Mouse (Mus musculus) heart, embryonic 10.5 days (tissue): ENCODE measurements around the gene Rapsn. TPM values are rescaled to one million over a fixed set of nuclear protein-coding genes. Genes with fewer than 3 reads are reported as not detected.

Experiments used
- DNase-seq: peaks from one replicate; pipeline ENCODE4 v3.0.0-alpha.2; 2017; ENCODE audit warnings: low spot score
- H3K27ac ChIP-seq: fragments of 300-500 bp; sonication (generic); 2 replicates; pipeline ENCODE4 v1.5.1; 2016; ENCODE audit warnings: mild to moderate bottlenecking
- H3K27me3 ChIP-seq: fragments of 300-500 bp; sonication (generic); 2 replicates; pipeline ENCODE4 v1.6.1; 2016; ENCODE audit warnings: mild to moderate bottlenecking; ENCODE audit not compliant: poor library complexity, insufficient read depth, severe bottlenecking
- H3K36me3 ChIP-seq: fragments of 300-500 bp; sonication (generic); 2 replicates; pipeline ENCODE4 v1.6.1; 2016; ENCODE audit warnings: mild to moderate bottlenecking, moderate library complexity
- H3K4me1 ChIP-seq: fragments of 300-500 bp; sonication (generic); 2 replicates; pipeline ENCODE4 v1.6.1; 2016; ENCODE audit warnings: mild to moderate bottlenecking
- H3K4me3 ChIP-seq: fragments of 300-500 bp; sonication (generic); 2 replicates; pipeline ENCODE4 v1.5.1; 2016; ENCODE audit warnings: mild to moderate bottlenecking, moderate library complexity
- H3K9me3 ChIP-seq: fragments of 300-500 bp; sonication (generic); 2 replicates; pipeline ENCODE4 v1.6.1; 2016; ENCODE audit warnings: mild to moderate bottlenecking, moderate library complexity
- WGBS: fragments of 180-500 bp; shearing (Covaris S2); methylation state at CpG from one replicate; pipeline ENCODE4 v1.1.7; 2016; 5-methylcytosine and 5-hydroxymethylcytosine counted together
- polyA plus RNA-seq: library from polyadenylated mRNA; unstranded; fragments of >200 nt; fragmentation: Nextera tagmentation; extraction: Ambion mirVana; gene quantifications from 2 replicates; pipeline ENCODE4 v1.2.1, GENCODE M21; 2016

Rapsn gene
- polyA plus RNA-seq, 1 experiment from 2014 or later, result 6.6 TPM

GRCm38 (mm10) chr2:91072092-91072491 lies 36.7 kb downstream of the Rapsn start:
- no peak overlapping the region for H3K27ac ChIP-seq

GRCm38 (mm10) chr2:91077957-91078313 lies 42.5 kb downstream of the Rapsn start:
- H3K4me1 ChIP-seq, result peaks cover 31% of the 10 kb centered on the region
- H3K27ac ChIP-seq, result peak overlapping the region; percentile 89
- no peak for DNase-seq
- 20% methylated on average over 12 of the region's 12 CpGs for WGBS
- H3K4me3 ChIP-seq, result peak overlapping the region; percentile 73
- no peaks in the 10 kb centered on the region for H3K36me3 ChIP-seq
- no peaks in the 10 kb centered on the region for H3K9me3 ChIP-seq
- H3K27me3 ChIP-seq, result no peaks in the 10 kb centered on the region

More at GRCm38 (mm10) chr2:91072092-91072491, 36.7 kb downstream of the Rapsn start:
- Histone ChIP-seq H3K36me3 (peaks cover 10% of the 10 kb centered on the region; the same call in 1 of the 2 replicates), H3K4me1 (peaks cover 44% of the 10 kb centered on the region), H3K9me3 (no peaks in the 10 kb centered on the region), H3K27me3 (no peaks in the 10 kb centered on the region), H3K4me3 (no peak overlapping the region)
- WGBS, result 51% methylated on average over 1 of the region's 1 CpGs
- no peak for DNase-seq

- Histone ChIP-seq H3K4me1 (peaks cover 37% of the 10 kb centered on the region), H3K27me3 (no peaks in the 10 kb centered on the region), H3K27ac (peak overlapping the region; percentile 89), H3K36me3 (no peaks in the 10 kb centered on the region), H3K4me3 (peak overlapping the region; percentile 73), H3K9me3 (no peaks in the 10 kb centered on the region)
- no peak for DNase-seq
- 1% methylated on average over 34 of the region's 36 CpGs for WGBS
Observed at GRCm38 (mm10) chr2:91078314-91079025, 43.0 kb downstream of the Rapsn start.

GRCm38 (mm10) chr2:91079026-91079384 lies 43.6 kb downstream of the Rapsn start:
- no peaks in the 10 kb centered on the region for H3K27me3 ChIP-seq
- H3K9me3 ChIP-seq, result no peaks in the 10 kb centered on the region
- peaks cover 40% of the 10 kb centered on the region for H3K4me1 ChIP-seq
- peak overlapping the region; percentile 89 for H3K27ac ChIP-seq
- no peak for DNase-seq
- H3K4me3 ChIP-seq, result peak overlapping the region; percentile 73
- no peaks in the 10 kb centered on the region for H3K36me3 ChIP-seq
- WGBS, result 20% methylated on average over 5 of the region's 5 CpGs

GRCm38 (mm10) chr2:91080784-91081513 lies 45.5 kb downstream of the Rapsn start:
- Histone ChIP-seq H3K9me3 (no peaks in the 10 kb centered on the region), H3K36me3 (no peaks in the 10 kb centered on the region), H3K27ac (no peak overlapping the region), H3K4me3 (no peak overlapping the region), H3K27me3 (peaks cover under 1% of the 10 kb centered on the region; the same call in 1 of the 2 replicates), H3K4me1 (peaks cover 29% of the 10 kb centered on the region)
- DNase-seq, result no peak
- WGBS, result 78% methylated on average over 8 of the region's 8 CpGs

GRCm38 (mm10) chr2:91081775-91082695 lies 46.6 kb downstream of the Rapsn start, which contains the start of gene Spi1:
Gene Spi1, plus strand, starts transcription at chr2:91082390.
- Histone ChIP-seq H3K9me3 (no peaks in the 10 kb centered on the region), H3K27ac (peak within 1 kb of the TSS; percentile 56), H3K27me3 (peaks cover 9% of the 10 kb centered on the region; the same call in 1 of the 2 replicates), H3K4me3 (no peak within 1 kb of the TSS), H3K36me3 (no peaks in the 10 kb centered on the region), H3K4me1 (peaks cover 30% of the 10 kb centered on the region)
- 78% methylated on average over 13 of the region's 13 CpGs for WGBS
- no peak for DNase-seq

GRCm38 (mm10) chr2:91082844-91083243 lies 47.4 kb downstream of the Rapsn start:
- peaks cover 30% of the 10 kb centered on the region for H3K4me1 ChIP-seq
- 64% methylated on average over 11 of the region's 11 CpGs for WGBS
- no peaks in the 10 kb centered on the region for H3K36me3 ChIP-seq
- peaks cover 9% of the 10 kb centered on the region; the same call in 1 of the 2 replicates for H3K27me3 ChIP-seq
- H3K27ac ChIP-seq, result peak overlapping the region; percentile 56
- DNase-seq, result no peak
- no peaks in the 10 kb centered on the region for H3K9me3 ChIP-seq
- H3K4me3 ChIP-seq, result no peak overlapping the region

- Histone ChIP-seq H3K4me1 (peaks cover 25% of the 10 kb centered on the region), H3K27ac (peak overlapping the region; percentile 56), H3K27me3 (peaks cover 9% of the 10 kb centered on the region; the same call in 1 of the 2 replicates), H3K36me3 (no peaks in the 10 kb centered on the region), H3K9me3 (no peaks in the 10 kb centered on the region), H3K4me3 (no peak overlapping the region)
- 37% methylated on average over 1 of the region's 1 CpGs for WGBS
- no peak for DNase-seq
Observed at GRCm38 (mm10) chr2:91083366-91083940, 48.0 kb downstream of the Rapsn start.

- H3K9me3 ChIP-seq, result no peaks in the 10 kb centered on the region
- H3K27me3 ChIP-seq, result peaks cover 9% of the 10 kb centered on the region; the same call in 1 of the 2 replicates
- H3K27ac ChIP-seq, result 0 out of 2 replicates have a peak overlapping the region, but pooled peaks have one; percentile 37
- H3K4me3 ChIP-seq, result no peak overlapping the region; the same call in 1 of the 2 replicates
- H3K36me3 ChIP-seq, result no peaks in the 10 kb centered on the region
- peaks cover 16% of the 10 kb centered on the region for H3K4me1 ChIP-seq
- no peak for DNase-seq
- WGBS, result 85% methylated on average over 15 of the region's 15 CpGs
Observed at GRCm38 (mm10) chr2:91084179-91084820, 48.9 kb downstream of the Rapsn start.

- DNase-seq, result no peak
- H3K4me3 ChIP-seq, result no peak overlapping the region
- H3K36me3 ChIP-seq, result no peaks in the 10 kb centered on the region
- H3K27ac ChIP-seq, result no peak overlapping the region
- peaks cover 9% of the 10 kb centered on the region; the same call in 1 of the 2 replicates for H3K27me3 ChIP-seq
- H3K4me1 ChIP-seq, result peaks cover 16% of the 10 kb centered on the region
- H3K9me3 ChIP-seq, result no peaks in the 10 kb centered on the region
- WGBS, result 87% methylated on average over 14 of the region's 14 CpGs
Observed at GRCm38 (mm10) chr2:91085494-91086391, 50.3 kb downstream of the Rapsn start.
